Mouse (Mus musculus): Measurements from ENCODE around the gene Appl2. TPM values are rescaled to one million over a fixed set of nuclear protein-coding genes. Genes with fewer than 3 reads are reported as not detected.

Appl2 gene
- total RNA-seq (2021) (10 to 100 TPM; 40.7 to 41.4 TPM), polyA plus RNA-seq (2012; rRNA removed) (25.7 and 43.2 TPM in 2 replicates)
- long read RNA-seq, transcript Appl2-201 (21 exons, 3,020 nt), result major isoform, 18 of 38 reads
- long read RNA-seq, partial matches to known transcripts, result 2 of 38 reads
- long read RNA-seq, other reads (novel, unspliced or antisense), result 18 of 38 reads

DNA sequence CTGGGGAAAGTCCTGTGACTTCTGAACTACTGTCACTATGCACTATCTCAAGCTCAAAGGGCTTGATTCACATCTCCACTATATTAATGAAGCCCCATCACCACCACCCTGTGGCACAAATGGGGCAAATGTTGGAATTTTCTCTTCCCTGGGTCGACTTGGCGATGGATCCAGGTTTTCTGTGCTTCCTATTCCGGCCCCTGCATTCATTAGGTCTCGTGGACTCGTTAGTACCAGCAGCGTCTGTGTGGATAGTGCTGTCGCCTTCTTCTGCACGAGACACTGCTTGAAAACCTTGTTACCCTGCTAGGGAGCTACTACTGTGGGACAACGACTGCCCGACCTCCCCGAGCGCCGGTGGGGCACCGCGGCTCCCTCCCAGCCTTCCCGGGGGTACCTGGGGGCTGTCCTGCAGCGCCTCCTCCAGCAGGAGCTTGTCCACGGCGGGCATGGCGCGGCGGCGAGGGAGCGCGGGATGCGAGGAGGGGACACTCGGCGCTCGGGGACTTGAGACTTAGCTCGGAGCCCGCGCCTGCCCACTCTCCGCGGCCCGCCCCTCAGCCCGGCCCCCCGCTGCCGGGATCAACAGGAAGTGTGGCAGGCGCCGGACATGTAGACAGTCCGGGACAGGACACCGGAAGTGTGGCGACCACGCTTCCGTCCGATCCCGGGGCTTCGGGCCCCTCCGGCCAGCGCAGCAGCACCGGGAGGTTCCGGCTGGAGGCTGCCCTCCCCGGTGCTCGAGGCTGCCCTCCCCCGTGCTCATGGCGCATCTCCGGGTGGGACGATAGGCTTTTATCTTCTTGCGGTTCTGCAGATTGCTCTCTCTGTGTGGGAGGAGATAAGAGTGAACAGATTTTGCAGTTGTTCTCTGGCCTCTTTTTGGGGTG lies at the start of gene Appl2:
Gene Appl2 (minus strand): TSS at position 608 of the 890 bp plus-strand sequence.
- Histone ChIP-seq H3K9ac (ENCODE audit: low read depth, low read length) (peak within 1 kb of the TSS; percentile 99), H3K36me3 (ENCODE audit: control insufficient read depth, insufficient read depth, low read length) (peaks cover 3% of the 10 kb centered on the region; the same call in 1 of the 2 replicates), H3K4me1 (ENCODE audit: control insufficient read depth, insufficient read depth, low read length) (peaks cover 18% of the 10 kb centered on the region), H3K79me2 (replicated peaks; ENCODE audit: control insufficient read depth, insufficient read depth, low read length) (no peaks in the 10 kb centered on the region; the same call in 1 of the 2 replicates), H3K4me3 (peak within 1 kb of the TSS; percentile 84), H3K27me3 (ENCODE audit: control insufficient read depth, insufficient read depth, low read length) (no peaks in the 10 kb centered on the region), H3K27ac (peak within 1 kb of the TSS; percentile 93)
- WGBS, result under 1% methylated on average over 59 of the region's 59 CpGs
- TF ChIP-seq CTCF (IDR thresholded peaks at IDR 0.05) (peak; percentile 57), POLR2A (IDR thresholded peaks at IDR 0.05; ENCODE audit: insufficient read depth, low read depth, low read length) (peak; percentile 83), EP300 (IDR thresholded peaks at IDR 0.05; ENCODE audit: insufficient read depth, low read depth, low read length) (no peak)
- peak; percentile 97 for DNase-seq
- intact Hi-C loops (cut with DNase I), result loop anchor here (2.0 to 5.0 kb wide), 2 partner anchors 79 to 104 kb away; no protein-coding TSS in a partner anchor

DNA sequence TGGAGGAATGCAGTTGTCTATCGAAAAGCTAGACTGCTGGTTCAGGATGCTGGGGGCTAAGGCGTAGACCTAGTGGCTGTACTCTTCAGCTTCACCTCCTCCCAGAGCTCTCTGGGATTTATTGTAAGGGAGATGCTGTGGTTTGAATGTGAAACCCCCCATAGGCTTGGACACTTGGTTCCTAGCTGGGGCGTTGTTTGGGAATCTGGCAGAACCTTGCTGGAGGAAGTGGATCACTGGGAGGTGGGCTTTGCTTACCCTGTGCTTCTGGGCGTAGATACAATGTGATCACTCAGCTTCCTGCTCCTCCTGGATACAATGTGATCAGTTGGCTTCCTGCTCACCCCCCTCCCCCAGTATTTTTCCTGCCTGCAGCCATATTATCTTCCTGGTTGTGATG lies 47.7 kb upstream of the Appl2 start:
- H3K4me3 ChIP-seq, result no peak overlapping the region
- intact Hi-C loops (cut with DNase I), result no loop called here

DNA sequence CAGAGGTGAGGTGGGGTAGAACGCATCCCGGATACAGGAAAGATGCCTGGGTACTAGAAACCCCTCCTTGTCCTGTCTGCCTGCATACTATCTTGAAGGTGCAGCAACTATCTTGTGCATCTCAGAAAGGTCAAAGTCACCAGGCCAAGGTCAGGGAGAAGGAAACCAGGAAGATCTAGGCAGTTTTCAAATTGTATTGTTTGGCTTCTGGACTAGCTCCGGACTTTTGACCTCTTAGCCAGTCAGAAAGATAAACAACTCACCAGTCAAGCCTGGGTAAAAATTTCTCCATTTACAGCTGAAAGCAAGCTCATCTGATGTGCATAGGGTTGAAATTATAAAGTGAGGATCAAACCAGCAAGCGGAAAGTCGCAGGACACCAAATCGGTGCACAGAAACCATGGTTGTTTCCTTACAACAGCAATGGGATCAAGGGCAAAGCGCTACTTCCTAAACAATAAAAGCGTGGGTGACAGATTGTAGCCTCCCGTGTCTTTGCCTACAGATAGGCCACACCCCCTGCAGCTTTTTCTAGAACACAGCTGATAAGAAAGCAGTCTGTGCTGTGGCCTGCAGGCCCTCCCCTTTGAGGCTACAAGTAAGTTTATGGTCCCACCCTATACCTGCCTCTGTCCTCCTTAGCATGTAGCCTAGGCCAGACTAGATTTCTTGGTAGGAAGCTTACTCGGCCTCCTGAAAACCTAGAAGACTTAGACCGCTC lies 43.8 kb upstream of the Appl2 start:
- Histone ChIP-seq H3K27ac (no peak overlapping the region), H3K27me3 (ENCODE audit: control insufficient read depth, insufficient read depth, low read length) (no peaks in the 10 kb centered on the region), H3K36me3 (ENCODE audit: control insufficient read depth, insufficient read depth, low read length) (no peaks in the 10 kb centered on the region), H3K79me2 (replicated peaks; ENCODE audit: control insufficient read depth, insufficient read depth, low read length) (no peaks in the 10 kb centered on the region), H3K4me1 (ENCODE audit: control insufficient read depth, insufficient read depth, low read length) (no peaks in the 10 kb centered on the region), H3K9ac (ENCODE audit: low read depth, low read length) (no peak overlapping the region), H3K4me3 (no peak overlapping the region)
- 58% methylated on average over 11 of the region's 11 CpGs for WGBS
- DNase-seq, result no peak
- TF ChIP-seq POLR2A (IDR thresholded peaks at IDR 0.05; ENCODE audit: insufficient read depth, low read depth, low read length), result no peak
- no peak for TF ChIP-seq CTCF (IDR thresholded peaks at IDR 0.05)
- TF ChIP-seq EP300 (IDR thresholded peaks at IDR 0.05; ENCODE audit: insufficient read depth, low read depth, low read length), result no peak
- intact Hi-C loops (cut with DNase I), result no loop called here

More for the DNA sequence above, 47.7 kb upstream of the Appl2 start:
- no peaks in the 10 kb centered on the region for H3K79me2 ChIP-seq (replicated peaks; ENCODE audit: control insufficient read depth, insufficient read depth, low read length)
- H3K27ac ChIP-seq, result no peak overlapping the region
- 73% methylated on average over 4 of the region's 4 CpGs for WGBS
- DNase-seq, result no peak
- H3K36me3 ChIP-seq (ENCODE audit: control insufficient read depth, insufficient read depth, low read length), result no peaks in the 10 kb centered on the region
- no peaks in the 10 kb centered on the region for H3K4me1 ChIP-seq (ENCODE audit: control insufficient read depth, insufficient read depth, low read length)
- TF ChIP-seq EP300 (IDR thresholded peaks at IDR 0.05; ENCODE audit: insufficient read depth, low read depth, low read length) (no peak), CTCF (IDR thresholded peaks at IDR 0.05) (no peak), POLR2A (IDR thresholded peaks at IDR 0.05; ENCODE audit: insufficient read depth, low read depth, low read length) (no peak)
- no peaks in the 10 kb centered on the region for H3K27me3 ChIP-seq (ENCODE audit: control insufficient read depth, insufficient read depth, low read length)
- H3K9ac ChIP-seq (ENCODE audit: low read depth, low read length), result no peak overlapping the region

DNA sequence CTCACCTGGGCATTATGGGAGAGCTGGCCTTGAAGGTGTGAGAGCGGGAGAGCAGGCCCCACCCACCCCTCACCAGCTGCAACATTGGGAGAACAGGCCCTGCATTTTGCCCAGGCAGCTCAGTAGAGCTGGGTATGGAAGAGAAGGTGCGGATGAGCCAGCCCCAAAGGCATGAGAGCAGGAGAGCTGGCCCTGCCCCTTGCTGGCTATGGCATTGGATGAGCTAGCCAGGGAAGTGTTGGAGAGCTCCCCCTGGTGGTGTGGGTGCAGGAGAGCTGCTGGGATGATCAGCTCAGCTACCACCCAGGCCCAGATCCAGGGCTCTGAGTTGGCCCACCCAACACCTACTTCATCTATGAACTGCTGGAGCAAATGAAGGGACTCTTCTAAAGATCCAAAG lies 39.7 kb upstream of the Appl2 start:
- Histone ChIP-seq H3K79me2 (replicated peaks; ENCODE audit: control insufficient read depth, insufficient read depth, low read length) (no peaks in the 10 kb centered on the region), H3K27me3 (ENCODE audit: control insufficient read depth, insufficient read depth, low read length) (no peaks in the 10 kb centered on the region), H3K27ac (no peak overlapping the region), H3K4me3 (no peak overlapping the region), H3K9ac (ENCODE audit: low read depth, low read length) (no peak overlapping the region), H3K36me3 (ENCODE audit: control insufficient read depth, insufficient read depth, low read length) (no peaks in the 10 kb centered on the region), H3K4me1 (ENCODE audit: control insufficient read depth, insufficient read depth, low read length) (no peaks in the 10 kb centered on the region)
- TF ChIP-seq POLR2A (IDR thresholded peaks at IDR 0.05; ENCODE audit: insufficient read depth, low read depth, low read length), result no peak
- TF ChIP-seq CTCF (IDR thresholded peaks at IDR 0.05), result peak; percentile 33
- TF ChIP-seq EP300 (IDR thresholded peaks at IDR 0.05; ENCODE audit: insufficient read depth, low read depth, low read length), result no peak
- WGBS, result 92% methylated on average over 2 of the region's 2 CpGs
- intact Hi-C loops (cut with DNase I), result no loop called here
- no peak for DNase-seq

DNA sequence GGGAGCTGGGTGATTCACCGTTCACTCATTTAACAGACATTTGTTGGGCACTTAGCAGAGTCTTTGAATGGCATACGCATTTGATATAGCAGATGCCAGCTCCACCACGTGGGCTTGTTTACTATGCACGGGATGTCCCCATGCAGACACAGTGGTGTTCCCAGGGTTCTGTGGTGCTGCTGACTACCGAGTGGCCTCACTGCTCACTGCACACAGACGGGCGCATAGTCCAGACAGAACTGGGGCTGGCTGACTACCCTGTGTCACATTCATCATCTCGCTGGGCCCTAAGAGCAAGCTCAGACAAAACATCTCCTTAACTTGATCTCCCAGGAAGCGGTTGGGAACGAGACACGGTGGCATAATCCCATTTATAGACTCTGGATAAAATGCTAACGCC lies 32.8 kb upstream of the Appl2 start:
- intact Hi-C loops (cut with DNase I), result no loop called here
- no peaks in the 10 kb centered on the region for H3K4me1 ChIP-seq (ENCODE audit: control insufficient read depth, insufficient read depth, low read length)
- no peak for TF ChIP-seq POLR2A (IDR thresholded peaks at IDR 0.05; ENCODE audit: insufficient read depth, low read depth, low read length)
- no peak for TF ChIP-seq EP300 (IDR thresholded peaks at IDR 0.05; ENCODE audit: insufficient read depth, low read depth, low read length)
- no peak for TF ChIP-seq CTCF (IDR thresholded peaks at IDR 0.05)

More for the DNA sequence above, 32.8 kb upstream of the Appl2 start:
- no peaks in the 10 kb centered on the region for H3K27me3 ChIP-seq (ENCODE audit: control insufficient read depth, insufficient read depth, low read length)
- 89% methylated on average over 12 of the region's 12 CpGs for WGBS
- H3K4me3 ChIP-seq, result no peak overlapping the region
- no peak for DNase-seq
- no peak overlapping the region for H3K27ac ChIP-seq
- H3K79me2 ChIP-seq (replicated peaks; ENCODE audit: control insufficient read depth, insufficient read depth, low read length), result no peaks in the 10 kb centered on the region
- no peak overlapping the region for H3K9ac ChIP-seq (ENCODE audit: low read depth, low read length)
- H3K36me3 ChIP-seq (ENCODE audit: control insufficient read depth, insufficient read depth, low read length), result no peaks in the 10 kb centered on the region

Measured in heart, adult 2 months (tissue).